Mouse (Mus musculus) midbrain, embryonic 15.5 days (tissue): ENCODE measurements around the gene Tbck. TPM values are rescaled to one million over a fixed set of nuclear protein-coding genes. Genes with fewer than 3 reads are reported as not detected.

ENCODE experiments used
- ATAC-seq: fragments of 200-750 bp; cut with Nextera tagmentation; replicated peaks from 2 replicates; pipeline ENCODE4 v1.8.0; 2017; ENCODE audit warnings: moderate TSS enrichment
- H3K27ac ChIP-seq: fragments of 300-500 bp; sonication (generic); 2 replicates; pipeline ENCODE4 v1.5.1; 2015; ENCODE audit warnings: mild to moderate bottlenecking, inconsistent platforms
- H3K27me3 ChIP-seq: fragments of 300-500 bp; sonication (generic); replicated peaks from 2 replicates; pipeline ENCODE4 v1.6.1; 2015; ENCODE audit warnings: inconsistent platforms
- H3K36me3 ChIP-seq: fragments of 300-500 bp; sonication (generic); replicated peaks from 2 replicates; pipeline ENCODE4 v1.6.1; 2015; ENCODE audit warnings: inconsistent platforms
- H3K4me1 ChIP-seq: fragments of 300-500 bp; sonication (generic); 2 replicates; pipeline ENCODE4 v1.6.1; 2015; ENCODE audit warnings: inconsistent platforms
- H3K4me2 ChIP-seq: fragments of 300-500 bp; sonication (generic); 2 replicates; pipeline ENCODE4 v1.6.1; 2015; ENCODE audit warnings: inconsistent platforms, mild to moderate bottlenecking, moderate library complexity
- H3K4me3 ChIP-seq: fragments of 300-500 bp; sonication (generic); 2 replicates; pipeline ENCODE4 v1.5.1; 2015; ENCODE audit warnings: mild to moderate bottlenecking, inconsistent platforms
- H3K9ac ChIP-seq: fragments of 300-500 bp; sonication (generic); 2 replicates; pipeline ENCODE4 v1.6.1; 2015; ENCODE audit warnings: mild to moderate bottlenecking, inconsistent platforms
- H3K9me3 ChIP-seq: fragments of 300-500 bp; sonication (generic); 2 replicates; pipeline ENCODE4 v1.6.1; 2016; ENCODE audit warnings: inconsistent platforms
- WGBS: fragments of 180-500 bp; shearing (Covaris S2); methylation state at CpG from one replicate; pipeline ENCODE4 v1.1.7; 2015; ENCODE audit warnings: mixed read lengths; 5-methylcytosine and 5-hydroxymethylcytosine counted together
- polyA plus RNA-seq: library from polyadenylated mRNA; unstranded; fragments of >200 nt; fragmentation: Nextera tagmentation; extraction: Ambion mirVana; gene quantifications from 2 replicates; pipeline ENCODE4 v1.2.1, GENCODE M21; 2015

The Tbck gene
- polyA plus RNA-seq, 1 experiment from 2014 or later, result 38.0 TPM

DNA sequence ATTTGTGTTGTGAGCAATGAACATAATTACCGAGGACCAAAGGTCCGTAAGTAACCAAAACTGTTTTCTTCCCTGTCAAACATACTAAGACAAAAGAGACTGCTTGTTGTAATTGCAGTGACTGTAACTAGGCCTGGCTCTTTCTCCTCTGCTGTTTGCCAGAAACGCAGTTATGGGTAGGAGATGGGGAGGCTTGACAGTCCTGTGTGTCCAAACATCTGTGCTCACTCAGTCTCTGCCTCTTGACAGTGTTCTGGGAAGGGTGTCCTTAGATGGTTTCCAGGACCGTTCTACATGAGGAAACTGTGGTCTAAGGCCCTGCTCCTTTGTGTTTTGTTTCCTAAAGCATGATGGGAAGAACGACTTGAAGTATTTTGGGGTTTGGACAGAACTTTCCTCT lies 128.4 kb downstream of the Tbck start:
- WGBS, result 92% methylated on average over 5 of the region's 5 CpGs
- no peak overlapping the region for H3K4me2 ChIP-seq

DNA sequence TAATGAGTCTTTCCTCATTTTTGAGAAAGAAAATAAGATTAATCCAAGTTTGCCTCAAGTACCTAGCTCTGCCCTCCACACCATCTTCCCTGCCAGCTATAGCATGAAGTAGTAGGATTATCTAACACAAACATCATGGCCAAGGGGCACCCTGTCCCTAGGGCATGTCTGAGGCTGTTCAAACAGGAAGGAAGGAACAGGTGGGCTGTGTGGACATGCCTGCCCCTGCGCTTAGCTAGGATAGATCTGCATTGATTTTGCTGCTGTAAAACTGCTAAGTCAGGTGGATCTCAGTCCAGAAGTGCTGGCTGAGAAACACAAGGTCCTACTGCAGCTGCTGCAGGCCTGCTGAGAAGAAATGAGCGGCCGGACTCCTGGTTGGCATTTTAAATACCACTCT lies 129.2 kb downstream of the Tbck start:
- H3K4me3 ChIP-seq, result no peak overlapping the region
- H3K4me2 ChIP-seq, result no peak overlapping the region
- H3K4me1 ChIP-seq, result no peaks in the 10 kb centered on the region
- H3K9ac ChIP-seq, result no peak overlapping the region
- no peaks in the 10 kb centered on the region for H3K36me3 ChIP-seq
- no peak for ATAC-seq
- 88% methylated on average over 3 of the region's 3 CpGs for WGBS
- no peaks in the 10 kb centered on the region for H3K27me3 ChIP-seq
- no peaks in the 10 kb centered on the region for H3K9me3 ChIP-seq
- H3K27ac ChIP-seq, result no peak overlapping the region

More for the DNA sequence above, 128.4 kb downstream of the Tbck start:
- no peak for ATAC-seq
- no peaks in the 10 kb centered on the region for H3K36me3 ChIP-seq
- no peaks in the 10 kb centered on the region for H3K4me1 ChIP-seq
- no peaks in the 10 kb centered on the region for H3K27me3 ChIP-seq
- H3K9ac ChIP-seq, result no peak overlapping the region
- no peak overlapping the region for H3K27ac ChIP-seq
- H3K4me3 ChIP-seq, result no peak overlapping the region
- no peaks in the 10 kb centered on the region for H3K9me3 ChIP-seq

DNA sequence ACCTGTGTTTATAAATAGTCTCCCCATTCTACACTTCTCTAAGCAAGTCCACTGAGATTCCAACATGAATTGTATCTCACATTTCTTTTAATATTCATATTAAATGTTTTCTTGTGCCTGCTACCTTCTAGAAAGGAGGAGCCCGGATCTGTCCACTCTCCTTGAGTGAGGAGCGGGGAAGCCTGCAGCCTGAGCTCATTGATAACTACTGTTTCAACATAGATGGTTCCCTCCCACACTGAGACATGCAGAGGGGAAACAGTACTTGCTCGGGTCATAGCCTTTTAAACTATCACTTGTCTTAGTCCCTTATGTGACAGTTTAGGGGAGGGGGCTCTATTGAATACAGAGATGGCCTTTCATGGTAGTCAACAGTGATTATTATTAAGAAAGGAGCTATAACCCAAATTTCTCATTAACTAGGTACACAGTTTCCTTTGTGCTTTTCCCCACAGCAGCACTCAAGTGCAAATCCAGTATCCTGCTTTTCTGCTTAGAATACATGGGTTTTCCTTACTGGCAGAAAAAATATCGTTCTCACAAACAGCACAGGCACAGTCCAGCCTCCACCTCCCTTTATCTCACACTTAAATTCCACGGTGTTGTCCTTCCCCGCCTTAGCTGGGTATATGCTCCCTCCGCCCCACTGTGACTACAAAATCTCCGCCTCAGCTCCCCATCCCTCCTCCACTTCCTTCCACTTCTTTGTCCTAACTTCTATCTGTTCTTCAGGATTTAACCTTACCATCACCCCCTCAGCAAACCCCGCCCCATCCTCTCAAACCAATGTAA lies 130.0 kb downstream of the Tbck start:
- no peak overlapping the region for H3K27ac ChIP-seq
- H3K9me3 ChIP-seq, result no peaks in the 10 kb centered on the region
- WGBS, result 73% methylated on average over 9 of the region's 9 CpGs
- no peaks in the 10 kb centered on the region for H3K27me3 ChIP-seq
- H3K4me2 ChIP-seq, result no peak overlapping the region
- peaks cover 3% of the 10 kb centered on the region for H3K4me1 ChIP-seq
- H3K36me3 ChIP-seq, result no peaks in the 10 kb centered on the region
- H3K4me3 ChIP-seq, result no peak overlapping the region
- no peak for ATAC-seq
- no peak overlapping the region for H3K9ac ChIP-seq

DNA sequence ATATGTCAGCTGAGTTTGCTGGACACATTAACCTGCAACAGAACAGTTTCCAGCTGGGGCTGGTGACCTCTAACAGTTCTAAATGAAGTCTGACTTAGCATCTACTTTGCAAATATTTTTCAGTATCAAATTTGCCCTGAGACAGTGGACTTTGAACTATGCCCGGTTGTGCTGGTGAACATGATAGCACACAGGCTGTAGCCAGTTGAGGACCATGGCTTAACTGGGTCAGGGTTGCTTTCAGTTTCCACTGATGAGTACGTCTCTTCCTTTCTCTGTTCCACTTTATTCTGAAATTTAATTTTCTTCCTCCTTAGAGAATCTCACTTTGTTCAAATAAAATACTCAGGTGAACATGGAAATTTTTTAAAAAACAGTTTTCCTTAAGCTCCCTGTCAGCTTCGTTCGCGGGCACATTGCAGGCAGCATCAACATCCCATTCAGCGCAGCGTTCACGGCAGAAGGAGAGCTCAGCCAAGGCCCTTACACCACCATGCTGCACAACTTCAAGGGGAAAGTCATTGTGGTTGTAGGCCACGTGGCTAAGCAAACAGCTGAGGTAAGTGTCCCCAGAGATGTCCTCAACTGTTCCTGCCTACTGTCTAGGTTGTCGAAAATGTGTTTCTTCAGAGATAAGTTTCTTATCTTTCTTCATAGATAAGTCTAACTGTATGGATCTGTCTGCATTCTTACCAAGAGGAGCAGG lies 131.0 kb downstream of the Tbck start:
- 92% methylated on average over 10 of the region's 10 CpGs for WGBS

DNA sequence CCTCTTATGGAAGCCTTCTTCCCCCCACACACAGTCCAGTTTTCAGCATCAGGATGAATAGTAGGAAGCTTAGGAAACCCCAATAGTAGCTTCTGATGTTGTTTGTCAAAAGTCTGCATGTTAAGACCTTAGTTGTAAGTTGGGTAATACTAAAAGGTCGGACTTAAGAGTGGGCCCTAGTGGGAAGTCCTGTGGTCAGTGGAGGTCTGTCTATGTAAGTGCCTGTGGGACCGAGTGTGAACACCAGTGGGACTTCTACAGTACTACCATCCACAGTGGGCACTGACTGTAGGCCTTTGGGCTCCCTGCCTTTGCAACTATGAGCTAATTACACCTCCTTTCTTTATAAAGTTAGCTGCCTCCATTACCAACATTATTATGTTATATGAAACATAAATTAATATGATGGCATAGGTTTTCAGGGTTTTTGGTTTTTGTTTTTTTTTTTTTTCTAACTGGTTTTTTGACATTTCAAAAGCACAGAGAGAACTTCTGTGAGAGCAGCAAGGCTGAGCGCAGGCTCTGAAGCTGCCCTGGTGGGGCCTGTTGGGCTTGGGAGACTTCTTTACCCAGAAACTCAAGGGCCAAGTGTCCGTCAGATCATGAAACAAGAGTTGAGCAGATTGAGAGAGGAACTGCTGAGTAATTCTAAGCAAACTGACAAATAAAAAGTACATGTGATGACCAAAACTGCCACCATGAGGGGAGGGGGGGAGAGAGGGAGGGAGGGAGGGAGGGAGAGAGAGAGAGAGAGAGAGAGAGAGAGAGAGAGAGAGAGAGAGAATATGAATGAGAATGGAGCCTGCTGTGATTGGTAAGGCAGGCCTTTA lies 131.8 kb downstream of the Tbck start:
- no peak for ATAC-seq
- no peak overlapping the region for H3K4me2 ChIP-seq
- no peaks in the 10 kb centered on the region for H3K9me3 ChIP-seq
- no peak overlapping the region for H3K27ac ChIP-seq
- H3K27me3 ChIP-seq, result no peaks in the 10 kb centered on the region
- no peaks in the 10 kb centered on the region for H3K36me3 ChIP-seq
- no peak overlapping the region for H3K9ac ChIP-seq
- 91% methylated on average over 4 of the region's 4 CpGs for WGBS
- H3K4me3 ChIP-seq, result no peak overlapping the region
- H3K4me1 ChIP-seq, result peaks cover 4% of the 10 kb centered on the region

More for the DNA sequence above, 131.0 kb downstream of the Tbck start:
- H3K9ac ChIP-seq, result no peak overlapping the region
- no peak overlapping the region for H3K4me3 ChIP-seq
- ATAC-seq, result no peak
- H3K27me3 ChIP-seq, result no peaks in the 10 kb centered on the region
- no peaks in the 10 kb centered on the region for H3K9me3 ChIP-seq
- H3K27ac ChIP-seq, result no peak overlapping the region
- no peaks in the 10 kb centered on the region for H3K36me3 ChIP-seq
- H3K4me2 ChIP-seq, result no peak overlapping the region
- peaks cover 4% of the 10 kb centered on the region for H3K4me1 ChIP-seq

DNA sequence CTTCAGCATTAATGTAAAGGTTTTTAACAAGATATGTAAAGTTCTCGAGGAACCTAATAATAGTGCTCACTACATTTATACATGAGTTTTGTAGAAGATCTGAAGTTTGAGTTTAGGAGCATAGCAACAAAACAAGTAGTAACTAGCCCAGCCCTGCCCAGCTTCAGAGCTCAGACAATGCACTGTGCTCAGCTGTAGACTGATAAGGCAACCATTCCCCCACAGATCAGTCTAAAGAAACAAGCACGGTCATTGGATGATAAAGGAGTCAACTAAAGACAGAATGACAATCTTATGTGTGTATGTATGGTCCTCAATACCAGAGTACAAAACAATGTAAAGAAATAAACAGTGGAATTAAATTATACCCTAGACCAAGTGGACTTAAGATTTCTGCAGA lies 135.5 kb downstream of the Tbck start:
- Histone ChIP-seq H3K4me1 (peaks cover 4% of the 10 kb centered on the region), H3K27ac (no peak overlapping the region), H3K9me3 (no peaks in the 10 kb centered on the region), H3K36me3 (no peaks in the 10 kb centered on the region), H3K9ac (no peak overlapping the region), H3K4me2 (no peak overlapping the region), H3K27me3 (no peaks in the 10 kb centered on the region), H3K4me3 (no peak overlapping the region)
- no peak for ATAC-seq
- 81% methylated on average over 2 of the region's 2 CpGs for WGBS

DNA sequence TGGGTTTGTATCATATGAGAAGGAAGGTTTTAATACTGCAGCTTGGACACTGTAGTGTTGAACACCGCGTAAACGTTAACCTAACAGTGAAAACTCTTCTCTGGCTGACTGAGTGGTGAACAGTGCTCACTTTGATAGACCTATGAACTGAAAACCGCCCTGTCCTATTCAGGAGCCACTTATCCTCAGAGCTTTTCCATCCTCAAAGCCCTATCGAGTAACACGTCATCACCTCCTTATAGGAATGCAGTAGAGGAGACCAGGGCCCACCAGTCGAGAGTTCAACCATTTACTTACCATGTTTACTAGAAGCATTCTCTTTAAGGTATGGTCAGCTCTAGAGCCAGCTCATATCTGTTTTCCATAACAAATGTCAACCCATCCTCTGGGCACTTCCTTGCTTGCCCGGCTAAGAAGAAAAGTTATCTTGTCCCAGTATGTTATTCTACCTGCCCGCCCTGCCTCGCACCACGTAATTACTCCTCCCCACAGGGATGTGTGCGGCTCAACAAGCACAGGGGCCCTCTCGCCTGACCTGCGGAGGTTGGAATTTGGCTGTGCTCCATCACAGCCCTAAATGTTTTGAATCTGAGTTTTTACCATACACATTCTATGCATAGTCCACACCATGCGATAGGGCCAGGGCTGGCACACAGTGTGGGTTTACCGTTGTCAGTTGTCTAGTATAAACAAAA lies 147.4 kb downstream of the Tbck start:
- Histone ChIP-seq H3K36me3 (no peaks in the 10 kb centered on the region), H3K9me3 (no peaks in the 10 kb centered on the region), H3K27me3 (no peaks in the 10 kb centered on the region), H3K4me3 (no peak overlapping the region), H3K9ac (no peak overlapping the region), H3K4me2 (no peak overlapping the region), H3K4me1 (no peaks in the 10 kb centered on the region), H3K27ac (no peak overlapping the region)
- WGBS, result 94% methylated on average over 16 of the region's 16 CpGs
- ATAC-seq, result no peak

DNA sequence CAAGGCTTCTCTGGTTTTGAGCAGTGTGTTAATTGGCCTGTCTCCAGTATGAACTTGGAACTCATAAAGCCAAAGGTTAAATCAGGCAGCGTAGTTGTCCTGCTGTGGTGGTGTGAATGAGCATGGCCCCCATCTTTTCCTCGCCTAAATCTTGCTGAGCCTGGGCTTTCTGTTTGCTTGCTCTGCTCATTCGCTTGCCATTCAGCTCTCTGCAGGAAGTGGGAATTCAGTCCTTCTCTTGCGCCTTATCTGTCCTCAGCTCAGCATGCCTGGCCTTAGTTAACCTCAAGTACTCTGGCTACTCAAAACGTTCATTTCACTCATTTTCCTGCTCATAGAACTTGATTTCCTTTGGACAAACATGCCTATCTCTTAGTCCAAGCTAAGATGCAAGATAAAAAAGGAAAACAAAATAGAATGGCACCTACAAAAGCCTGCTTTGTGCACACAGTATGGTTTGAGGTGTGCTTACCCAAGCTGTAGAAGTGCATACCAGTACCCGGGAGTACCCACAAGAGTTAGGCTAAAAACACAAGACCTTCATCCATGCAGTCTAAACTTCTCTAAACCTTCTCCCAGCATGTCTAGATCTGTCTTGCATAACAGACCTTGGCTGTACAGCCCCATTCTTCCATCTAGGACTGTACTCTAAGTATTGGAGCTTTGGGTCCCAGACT lies 151.3 kb downstream of the Tbck start:
- ATAC-seq, result no peak
- Histone ChIP-seq H3K4me1 (no peaks in the 10 kb centered on the region), H3K27ac (no peak overlapping the region), H3K27me3 (no peaks in the 10 kb centered on the region), H3K4me2 (no peak overlapping the region), H3K9me3 (no peaks in the 10 kb centered on the region), H3K36me3 (peaks cover 8% of the 10 kb centered on the region), H3K9ac (no peak overlapping the region), H3K4me3 (no peak overlapping the region)
- WGBS, result 79% methylated on average over 6 of the region's 6 CpGs

DNA sequence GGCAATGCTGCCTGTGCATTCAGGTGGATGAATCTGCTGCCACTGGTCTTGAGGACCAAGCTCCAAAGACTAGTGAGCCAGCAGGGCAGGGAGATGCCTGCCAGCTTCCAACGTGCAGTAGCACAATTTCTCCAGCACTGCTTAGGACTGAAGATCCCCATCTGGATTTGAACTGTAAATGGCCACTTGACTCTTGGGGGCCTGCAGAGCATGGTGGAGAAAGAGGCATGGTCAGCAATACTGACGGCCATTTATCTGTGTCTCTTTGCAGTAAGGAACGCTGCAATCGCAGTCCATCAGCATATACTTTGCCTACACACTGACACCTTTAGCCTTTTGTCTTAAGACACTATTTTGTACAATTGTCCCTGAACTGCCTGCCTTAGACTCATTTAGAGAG lies 153.2 kb downstream of the Tbck start:
- Histone ChIP-seq H3K9me3 (no peaks in the 10 kb centered on the region), H3K36me3 (peaks cover 11% of the 10 kb centered on the region), H3K4me2 (no peak overlapping the region), H3K4me1 (no peaks in the 10 kb centered on the region), H3K9ac (no peak overlapping the region), H3K4me3 (no peak overlapping the region), H3K27me3 (no peaks in the 10 kb centered on the region), H3K27ac (no peak overlapping the region)
- 89% methylated on average over 4 of the region's 4 CpGs for WGBS
- no peak for ATAC-seq

DNA sequence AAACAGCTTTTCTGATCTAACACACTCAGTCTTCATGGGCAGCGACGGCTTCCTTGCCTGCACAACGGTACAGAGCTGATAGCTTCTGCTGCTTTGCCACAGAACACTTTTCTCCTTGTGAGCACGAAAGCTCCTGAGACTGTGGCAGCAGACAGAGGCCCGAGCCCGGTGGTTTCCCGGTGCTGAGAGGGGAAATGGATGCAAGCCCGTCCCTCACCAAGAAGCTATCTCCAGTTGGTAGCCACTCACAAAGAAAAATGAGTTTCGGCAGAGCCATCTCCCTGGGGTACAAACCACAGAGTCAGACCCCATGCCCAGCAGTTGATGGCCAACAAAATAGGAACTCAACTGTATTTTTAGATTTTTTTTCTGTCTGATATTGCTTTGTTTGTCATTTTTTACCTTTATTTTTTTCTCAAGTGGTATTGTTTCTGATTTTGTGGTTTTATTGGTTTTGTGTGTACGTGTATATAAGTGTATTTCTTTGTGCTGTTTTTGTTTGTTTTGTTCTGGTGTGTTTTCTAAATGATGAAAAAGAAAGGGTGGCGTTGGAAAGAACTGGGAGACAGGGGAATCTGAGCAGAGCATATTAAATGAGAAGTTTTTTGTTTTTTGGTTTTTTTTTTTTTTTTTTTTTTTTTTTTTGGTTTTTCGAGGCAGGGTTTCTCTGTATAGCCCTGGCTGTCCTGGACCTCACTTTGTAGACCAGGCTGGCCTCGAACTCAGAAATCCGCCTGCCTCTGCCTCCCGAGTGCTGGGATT lies 154.9 kb downstream of the Tbck start:
- H3K9me3 ChIP-seq, result no peaks in the 10 kb centered on the region
- no peak overlapping the region for H3K4me2 ChIP-seq
- no peak for ATAC-seq
- H3K4me1 ChIP-seq, result no peaks in the 10 kb centered on the region
- H3K9ac ChIP-seq, result no peak overlapping the region
- H3K4me3 ChIP-seq, result no peak overlapping the region
- WGBS, result 96% methylated on average over 14 of the region's 15 CpGs
- H3K27me3 ChIP-seq, result no peaks in the 10 kb centered on the region
- peaks cover 16% of the 10 kb centered on the region for H3K36me3 ChIP-seq
- H3K27ac ChIP-seq, result no peak overlapping the region

DNA sequence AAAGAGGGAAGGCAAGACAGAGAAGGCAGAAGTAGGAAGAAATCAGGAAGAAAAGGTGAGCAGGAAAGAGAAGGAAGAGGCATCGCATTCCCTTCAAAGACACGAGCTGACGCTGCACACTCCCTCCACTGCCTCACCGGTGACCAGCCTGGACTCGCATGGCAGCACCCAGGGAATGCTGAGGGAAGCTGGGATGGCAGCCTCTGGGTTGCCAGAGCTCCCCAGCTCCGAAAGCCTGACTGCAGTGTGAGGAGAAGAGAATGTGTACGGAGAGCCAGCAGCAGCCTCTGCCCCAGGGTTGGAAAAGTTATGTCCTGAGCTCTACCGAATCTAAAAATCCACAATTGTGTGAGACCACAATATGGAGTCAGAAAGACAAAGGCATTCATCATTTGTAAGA lies 155.6 kb downstream of the Tbck start:
- H3K4me1 ChIP-seq, result no peaks in the 10 kb centered on the region
- H3K36me3 ChIP-seq, result peaks cover 16% of the 10 kb centered on the region
- H3K4me3 ChIP-seq, result no peak overlapping the region
- H3K9me3 ChIP-seq, result no peaks in the 10 kb centered on the region
- ATAC-seq, result no peak
- WGBS, result 79% methylated on average over 8 of the region's 8 CpGs
- H3K27ac ChIP-seq, result no peak overlapping the region
- H3K4me2 ChIP-seq, result no peak overlapping the region
- no peak overlapping the region for H3K9ac ChIP-seq
- no peaks in the 10 kb centered on the region for H3K27me3 ChIP-seq
